Mouse (Mus musculus) lung, embryonic 16.5 days (tissue): ENCODE measurements at regions not wholly inside any gene's neighbourhood (a gene's known extent, or its start where the extent isn't known, plus 50 kb on each side); places are given as distances from the start of the nearest gene placed in this dataset.
A peak's percentile ranks its signal among the peaks of the same experiment; 100 is the strongest.
"Not testable (repeated sequence)": the region's sequence is repeated elsewhere in the genome, so short reads cannot be mapped to it uniquely, and the experiment has no call there.

Experiments
- ATAC-seq: fragments of 200-750 bp; cut with Nextera tagmentation; 2 replicates; pipeline ENCODE4 v1.8.0; 2017; ENCODE audit warnings: low read depth, mild to moderate bottlenecking, moderate library complexity
- H3K27ac ChIP-seq: fragments of 300-500 bp; sonication (generic); 2 replicates; pipeline ENCODE4 v1.5.1; 2014; ENCODE audit warnings: mild to moderate bottlenecking, control low read depth, low read length
- H3K27me3 ChIP-seq: fragments of 300-500 bp; sonication (generic); 2 replicates; pipeline ENCODE4 v1.6.1; 2014; ENCODE audit warnings: low read depth, low read length, mixed read lengths; ENCODE audit not compliant: control insufficient read depth, insufficient read depth
- H3K36me3 ChIP-seq: fragments of 300-500 bp; sonication (generic); 2 replicates; pipeline ENCODE4 v1.6.1; 2014; ENCODE audit warnings: low read length; ENCODE audit not compliant: control insufficient read depth, insufficient read depth
- H3K4me1 ChIP-seq: fragments of 300-500 bp; sonication (generic); replicated peaks from 2 replicates; pipeline ENCODE4 v1.6.1; 2014; ENCODE audit warnings: low read length, mixed read lengths; ENCODE audit not compliant: control insufficient read depth, insufficient read depth
- H3K4me2 ChIP-seq: fragments of 300-500 bp; sonication (generic); 2 replicates; pipeline ENCODE4 v1.6.1; 2014; ENCODE audit warnings: low read depth, low read length, control low read depth
- H3K4me3 ChIP-seq: fragments of 300-500 bp; sonication (generic); 2 replicates; pipeline ENCODE4 v1.5.1; 2014; ENCODE audit warnings: mild to moderate bottlenecking, low read length, control low read depth
- H3K9ac ChIP-seq: fragments of 300-500 bp; sonication (generic); 2 replicates; pipeline ENCODE4 v1.6.1; 2014; ENCODE audit warnings: low read length, control low read depth
- H3K9me3 ChIP-seq: fragments of 300-500 bp; sonication (generic); 2 replicates; pipeline ENCODE4 v1.6.1; 2016; ENCODE audit warnings: low read length; ENCODE audit not compliant: control insufficient read depth
- WGBS: fragments of 180-500 bp; shearing (Covaris S2); extraction: QIAGEN DNeasy Blood & Tissue Kit; methylation state at CpG from one replicate; pipeline ENCODE4 v1.1.7; 2014; 5-methylcytosine and 5-hydroxymethylcytosine counted together

DNA sequence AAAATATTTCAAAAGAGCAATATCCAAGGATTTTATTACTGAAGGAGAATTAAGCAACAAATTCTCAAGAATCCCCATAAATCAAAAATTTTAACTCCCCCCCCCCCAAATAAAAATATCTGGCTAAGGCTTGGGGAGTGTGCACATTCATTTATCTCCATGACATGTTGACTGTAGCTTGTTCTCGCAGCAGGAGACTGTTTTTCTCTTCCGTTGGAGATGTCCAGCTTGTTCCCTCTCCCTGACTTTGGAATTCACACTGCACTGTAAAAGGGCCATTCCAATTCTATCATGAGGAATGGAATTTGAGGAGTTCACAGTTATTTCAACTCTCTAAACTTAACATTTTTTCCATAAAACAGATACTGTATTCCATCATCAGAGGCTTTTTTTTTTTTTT lies 204.1 kb downstream of the Fgf9 start:
- not testable (repeated sequence) for H3K9ac ChIP-seq, H3K4me3 ChIP-seq, H3K4me1 ChIP-seq, H3K4me2 ChIP-seq, H3K27ac ChIP-seq, ATAC-seq, H3K36me3 ChIP-seq, H3K9me3 ChIP-seq, H3K27me3 ChIP-seq
- WGBS = 10% methylated on average over 2 of the region's 2 CpGs

DNA sequence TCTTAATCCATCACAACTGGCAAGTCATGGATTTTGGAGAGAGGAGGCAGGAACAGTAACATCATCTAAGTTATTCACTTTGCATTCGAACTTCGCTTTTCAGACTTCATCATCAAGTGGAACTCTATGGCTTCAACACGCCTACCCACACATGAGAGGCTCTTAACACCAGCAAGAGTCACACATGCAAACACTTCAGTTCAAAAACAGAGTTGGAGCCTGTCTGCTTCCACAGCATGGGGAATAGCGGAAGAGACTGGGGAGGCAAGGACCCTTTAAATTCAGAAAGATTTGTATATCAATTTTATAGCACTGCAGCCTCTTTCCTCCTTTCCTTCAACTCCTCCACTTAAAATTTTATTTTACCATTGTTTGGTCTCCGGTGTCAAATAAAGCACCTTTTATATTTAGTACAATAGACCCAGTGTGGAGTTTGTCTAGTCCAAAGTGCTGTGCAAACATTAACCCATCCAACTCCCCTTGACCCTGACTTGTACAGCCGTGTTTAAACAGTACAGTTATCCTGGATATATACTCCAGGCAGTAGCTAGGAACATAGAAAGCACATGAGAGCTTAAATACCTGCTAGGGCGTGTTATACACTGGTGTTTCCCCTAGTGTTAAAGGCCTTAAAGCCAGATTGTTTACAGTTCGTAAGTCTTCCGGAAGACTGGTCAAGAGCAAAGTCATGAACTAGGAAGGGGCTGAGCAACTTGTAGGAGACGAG lies 203.5 kb downstream of the Fgf9 start:
- H3K36me3 ChIP-seq = no peaks in the 10 kb centered on the region
- no peaks in the 10 kb centered on the region for H3K27me3 ChIP-seq
- no peak overlapping the region for H3K4me2 ChIP-seq
- ATAC-seq = peak; percentile 94
- H3K27ac ChIP-seq = no peak overlapping the region
- 46% methylated on average over 10 of the region's 10 CpGs for WGBS
- peaks cover 4% of the 10 kb centered on the region; the same call in 1 of the 2 replicates for H3K4me1 ChIP-seq
- no peak overlapping the region for H3K4me3 ChIP-seq
- no peak overlapping the region for H3K9ac ChIP-seq
- no peaks in the 10 kb centered on the region for H3K9me3 ChIP-seq

DNA sequence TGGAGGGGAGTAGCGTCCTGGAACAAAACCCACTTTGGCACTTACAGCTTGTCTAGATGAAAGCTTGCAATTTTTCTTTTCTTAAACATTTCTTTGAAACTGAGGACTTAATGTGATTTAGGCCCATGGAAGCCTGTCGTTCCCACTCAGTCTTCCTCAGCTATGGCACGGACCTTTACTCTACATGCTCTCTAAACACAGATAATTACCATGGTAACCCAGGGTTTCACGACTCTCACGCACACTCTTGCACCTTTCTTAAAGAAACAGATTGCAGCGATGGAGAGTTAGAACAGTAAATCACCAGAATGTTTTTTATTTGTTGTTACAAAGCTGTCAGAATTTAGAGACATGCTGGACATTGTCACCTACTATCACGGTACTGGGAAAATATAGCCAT lies 195.0 kb downstream of the Fgf9 start:
- ATAC-seq = peak; percentile 89
- H3K27me3 ChIP-seq = no peaks in the 10 kb centered on the region
- H3K4me3 ChIP-seq = no peak overlapping the region
- peaks cover 14% of the 10 kb centered on the region for H3K4me1 ChIP-seq
- no peaks in the 10 kb centered on the region for H3K9me3 ChIP-seq
- peak overlapping the region; percentile 55 for H3K27ac ChIP-seq
- WGBS = 7% methylated on average over 7 of the region's 7 CpGs
- H3K36me3 ChIP-seq = no peaks in the 10 kb centered on the region
- no peak overlapping the region for H3K4me2 ChIP-seq
- H3K9ac ChIP-seq = no peak overlapping the region

DNA sequence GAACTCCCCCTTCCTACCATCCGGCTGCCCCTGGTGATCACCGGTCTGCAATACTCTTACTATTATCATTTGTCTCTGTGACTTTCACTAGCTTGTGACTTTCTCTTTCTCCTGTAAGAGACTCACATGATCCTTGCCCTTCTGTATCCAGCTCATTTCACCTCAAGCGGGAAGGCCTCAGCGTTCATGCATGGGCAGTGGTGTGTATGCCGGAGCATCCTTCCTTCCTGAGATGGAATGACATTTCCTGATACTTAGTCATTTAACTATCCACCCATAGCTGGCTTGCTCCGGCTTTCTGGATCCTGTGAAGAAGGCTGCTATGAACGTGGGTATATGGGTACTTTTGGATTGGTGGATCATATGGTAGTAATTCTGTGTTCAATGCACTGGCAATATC lies 194.1 kb downstream of the Fgf9 start:
- Histone ChIP-seq H3K4me3 (no peak overlapping the region), H3K9me3 (no peaks in the 10 kb centered on the region), H3K9ac (no peak overlapping the region), H3K36me3 (no peaks in the 10 kb centered on the region), H3K4me2 (no peak overlapping the region), H3K4me1 (peaks cover 14% of the 10 kb centered on the region), H3K27ac (no peak overlapping the region), H3K27me3 (no peaks in the 10 kb centered on the region)
- 59% methylated on average over 7 of the region's 7 CpGs for WGBS
- ATAC-seq = no peak

DNA sequence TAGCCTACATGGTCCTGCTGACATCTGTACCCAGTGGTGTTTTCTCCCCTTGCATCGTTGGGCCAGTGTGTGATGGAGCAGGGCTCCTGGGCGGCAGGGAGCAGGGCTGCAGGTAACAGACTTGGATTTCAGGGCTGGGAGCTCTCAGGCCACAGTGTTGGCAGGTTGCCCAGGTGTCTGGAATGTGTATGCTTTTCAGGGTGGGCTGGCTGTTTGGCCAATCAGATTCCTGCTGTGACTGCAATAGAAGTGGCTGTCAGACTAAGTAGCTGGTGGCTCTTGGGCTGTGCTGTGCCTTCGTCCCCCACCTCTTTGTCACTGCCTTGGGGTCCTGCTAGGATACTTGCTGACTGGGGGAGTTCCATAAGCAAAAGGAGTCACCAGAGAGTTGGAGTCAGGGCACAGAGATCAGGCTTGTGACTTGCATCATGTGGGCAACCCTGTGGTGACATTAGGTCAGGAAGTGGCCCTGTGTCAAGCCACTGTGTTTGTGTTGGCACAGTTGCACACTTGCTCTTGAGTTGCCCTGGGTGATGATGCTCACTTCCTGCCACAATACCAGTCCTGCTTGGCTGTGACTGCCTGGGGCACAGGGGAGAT lies 183.1 kb downstream of the Fgf9 start:
- Histone ChIP-seq H3K27me3 (no peaks in the 10 kb centered on the region), H3K4me2 (no peak overlapping the region), H3K4me1 (peaks cover 6% of the 10 kb centered on the region), H3K4me3 (no peak overlapping the region), H3K9me3 (no peaks in the 10 kb centered on the region), H3K9ac (no peak overlapping the region), H3K36me3 (no peaks in the 10 kb centered on the region), H3K27ac (peak overlapping the region; percentile 82)
- 14% methylated on average over 3 of the region's 3 CpGs for WGBS
- peak; percentile 97 for ATAC-seq

DNA sequence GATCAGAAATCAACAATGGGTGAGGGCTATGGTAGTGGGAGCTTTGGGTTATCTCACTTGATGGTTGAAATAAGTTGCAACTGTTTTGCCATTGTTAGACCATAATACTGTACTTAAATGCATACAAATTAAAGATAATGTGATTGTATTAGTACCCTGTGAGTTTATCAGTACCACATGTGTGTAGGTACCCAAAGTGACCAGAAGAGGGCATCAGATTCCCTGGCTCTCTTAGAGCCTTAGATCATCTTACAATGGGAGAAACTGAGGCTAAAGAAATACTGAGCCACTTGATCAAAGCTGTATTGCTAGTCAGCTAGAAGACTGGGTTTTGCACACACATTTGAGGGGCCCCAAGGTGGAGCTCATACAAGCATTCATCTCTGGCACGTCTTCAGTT lies 155.5 kb downstream of the Fgf9 start:
- ATAC-seq = no peak
- H3K9ac ChIP-seq = no peak overlapping the region
- no peak overlapping the region for H3K4me2 ChIP-seq
- WGBS = 67% methylated on average over 1 of the region's 1 CpGs
- no peak overlapping the region for H3K27ac ChIP-seq
- H3K4me1 ChIP-seq = no peaks in the 10 kb centered on the region
- H3K4me3 ChIP-seq = no peak overlapping the region
- H3K27me3 ChIP-seq = no peaks in the 10 kb centered on the region
- H3K36me3 ChIP-seq = no peaks in the 10 kb centered on the region
- peaks cover 2% of the 10 kb centered on the region; the same call in 1 of the 2 replicates for H3K9me3 ChIP-seq

DNA sequence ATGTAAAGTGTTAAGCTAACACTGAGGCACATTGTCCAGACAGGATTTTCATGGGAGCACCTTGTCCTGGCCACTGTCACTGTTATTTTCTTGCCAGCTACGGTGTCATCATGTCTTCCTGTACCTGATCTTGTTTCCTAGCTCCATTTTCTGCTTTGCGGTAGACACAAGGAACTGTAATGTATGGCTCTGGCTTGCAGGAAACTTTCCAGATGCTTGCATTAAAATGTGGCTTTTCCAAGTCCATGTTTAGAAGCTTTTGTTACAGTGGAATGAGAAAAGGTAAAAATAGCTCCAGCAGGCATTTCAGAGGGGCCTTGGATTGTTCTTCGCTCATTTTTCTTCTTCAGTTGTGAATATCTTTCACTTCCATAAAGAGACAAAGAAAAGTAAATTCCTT lies 154.1 kb downstream of the Fgf9 start:
- H3K9me3 ChIP-seq = peaks cover 2% of the 10 kb centered on the region; the same call in 1 of the 2 replicates
- no peaks in the 10 kb centered on the region for H3K4me1 ChIP-seq
- H3K36me3 ChIP-seq = no peaks in the 10 kb centered on the region
- no peak overlapping the region for H3K4me3 ChIP-seq
- no peaks in the 10 kb centered on the region for H3K27me3 ChIP-seq
- H3K9ac ChIP-seq = no peak overlapping the region
- 88% methylated on average over 3 of the region's 3 CpGs for whole genome bisulfite sequencing
- no peak for ATAC-seq
- no peak overlapping the region for H3K27ac ChIP-seq
- H3K4me2 ChIP-seq = no peak overlapping the region

DNA sequence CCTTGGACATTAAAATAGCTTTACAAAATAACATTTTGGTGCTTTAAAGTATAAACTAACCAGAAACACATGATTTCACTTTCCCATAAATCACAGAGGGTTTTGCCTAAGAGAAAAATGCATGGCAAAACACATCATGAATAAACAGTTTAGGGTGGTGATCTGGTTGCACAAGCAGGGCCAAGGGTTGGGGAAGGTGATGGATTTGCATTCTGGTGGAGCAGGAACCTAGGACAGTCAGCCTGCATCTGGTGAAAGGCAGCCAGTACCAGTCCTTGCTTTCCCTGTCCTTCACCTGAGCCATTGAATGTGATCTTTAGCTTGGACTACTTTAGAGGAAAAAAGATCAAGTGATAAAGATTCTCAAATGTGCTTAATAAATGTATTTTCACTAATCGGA lies 138.1 kb downstream of the Fgf9 start:
- no peaks in the 10 kb centered on the region for H3K36me3 ChIP-seq
- no peaks in the 10 kb centered on the region for H3K4me1 ChIP-seq
- 90% methylated on average over 1 of the region's 1 CpGs for WGBS
- H3K4me3 ChIP-seq = no peak overlapping the region
- H3K27me3 ChIP-seq = no peaks in the 10 kb centered on the region
- H3K27ac ChIP-seq = no peak overlapping the region
- H3K9ac ChIP-seq = no peak overlapping the region
- H3K4me2 ChIP-seq = no peak overlapping the region
- ATAC-seq = no peak
- H3K9me3 ChIP-seq = no peaks in the 10 kb centered on the region

DNA sequence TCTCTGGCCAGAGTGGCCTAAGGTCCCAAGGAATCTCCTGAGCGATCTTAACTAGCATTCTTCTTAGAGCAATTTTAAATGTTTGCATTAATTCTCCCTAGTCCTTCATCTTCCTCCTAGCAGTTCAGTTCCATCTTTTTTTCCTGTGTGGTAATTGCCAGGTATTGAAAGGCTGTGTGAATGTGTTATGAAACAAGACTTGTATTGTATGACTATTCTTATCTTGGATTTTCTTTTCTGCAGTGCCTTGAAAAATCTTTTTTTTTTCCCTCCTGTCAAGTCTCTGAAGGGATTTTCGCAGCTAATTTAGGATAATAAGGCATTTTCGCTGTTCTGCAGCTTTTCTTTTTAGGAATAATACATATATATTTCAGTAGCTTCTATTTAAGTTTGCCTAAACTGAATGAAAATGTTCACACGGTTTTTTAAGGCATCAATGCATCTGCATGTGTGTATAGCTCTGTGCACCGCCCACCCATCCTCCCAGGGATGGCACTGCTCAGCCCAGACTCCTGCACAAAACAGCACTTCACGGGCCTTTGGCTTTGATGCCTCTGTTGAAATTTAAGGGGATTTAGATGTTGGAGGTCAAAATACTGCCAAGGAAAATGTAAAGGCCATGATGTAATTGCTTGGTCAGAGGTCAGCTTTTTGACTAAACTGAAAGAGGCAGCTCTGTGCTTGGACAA lies 132.4 kb downstream of the Fgf9 start:
- Histone ChIP-seq H3K9me3 (no peaks in the 10 kb centered on the region), H3K36me3 (no peaks in the 10 kb centered on the region), H3K4me3 (no peak overlapping the region), H3K27ac (no peak overlapping the region), H3K27me3 (no peaks in the 10 kb centered on the region), H3K9ac (no peak overlapping the region), H3K4me1 (no peaks in the 10 kb centered on the region), H3K4me2 (no peak overlapping the region)
- WGBS = 64% methylated on average over 6 of the region's 6 CpGs
- no peak for ATAC-seq
